Mouse (Mus musculus): ENCODE results near the gene Tap2. TPM values are rescaled to one million over a fixed set of nuclear protein-coding genes. Genes with fewer than 3 reads are reported as not detected.

The Tap2 gene
- polyA plus RNA-seq, 1 experiment from 2014 or later: 0.76 TPM

DNA sequence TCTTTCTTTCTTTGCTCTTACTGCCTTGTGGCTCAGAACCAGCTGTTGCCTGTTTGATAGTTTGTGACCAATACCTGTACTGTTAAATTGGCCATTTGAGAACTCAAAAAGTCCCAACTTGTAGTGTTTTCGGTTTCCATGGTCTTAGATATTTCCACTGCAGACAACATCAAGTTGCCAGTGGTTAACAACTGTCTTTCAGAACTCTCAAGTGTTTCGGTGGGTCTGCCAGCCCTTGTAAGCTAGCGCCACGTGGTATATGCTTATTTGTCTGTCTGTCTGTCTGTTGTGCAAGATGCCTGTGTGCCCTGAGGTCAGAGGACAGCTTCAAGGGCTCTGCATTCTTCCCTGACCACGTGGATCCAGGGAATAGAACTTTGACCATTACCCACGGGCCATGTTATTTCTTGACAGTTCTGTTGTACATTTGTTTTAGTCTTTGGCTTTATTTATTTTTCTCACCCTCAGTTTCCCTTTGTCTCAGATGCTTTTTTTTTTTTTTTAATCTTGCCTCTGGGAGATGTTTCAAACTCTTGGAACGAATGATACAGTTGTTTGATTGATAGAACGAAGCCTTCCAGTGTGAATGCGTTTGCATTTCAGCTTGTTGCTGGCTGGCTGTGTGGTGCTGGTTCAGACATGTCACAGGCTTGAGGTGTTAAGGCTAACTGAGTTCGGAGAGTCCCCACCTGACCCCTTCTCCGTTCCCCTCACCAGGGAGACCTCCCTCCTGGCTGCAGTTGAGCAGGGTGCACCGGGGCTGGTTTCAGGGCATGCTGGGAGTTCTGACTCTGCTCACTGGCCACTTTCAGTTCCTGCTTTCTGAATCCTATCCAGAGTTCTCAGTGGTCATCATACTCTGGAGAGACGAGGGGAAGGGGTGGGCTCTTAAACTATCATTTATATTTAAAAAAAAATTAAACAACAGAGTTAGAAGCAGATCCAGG lies 23.1 kb upstream of the Tap2 start:
- Histone ChIP-seq H3K9me3 (replicated peaks) (peaks cover 15% of the 10 kb centered on the region; the same call in 1 of the 2 replicates), H3K4me1 (no peaks in the 10 kb centered on the region), H3K27me3 (peaks cover 21% of the 10 kb centered on the region), H3K4me3 (no peak overlapping the region), H3K4me2 (no peak overlapping the region), H3K36me3 (ENCODE audit: poor library complexity, severe bottlenecking) (no peaks in the 10 kb centered on the region), H3K27ac (no peak overlapping the region), H3K9ac (no peak overlapping the region)
- no peak for ATAC-seq
- WGBS: 75% methylated on average over 13 of the region's 13 CpGs

DNA sequence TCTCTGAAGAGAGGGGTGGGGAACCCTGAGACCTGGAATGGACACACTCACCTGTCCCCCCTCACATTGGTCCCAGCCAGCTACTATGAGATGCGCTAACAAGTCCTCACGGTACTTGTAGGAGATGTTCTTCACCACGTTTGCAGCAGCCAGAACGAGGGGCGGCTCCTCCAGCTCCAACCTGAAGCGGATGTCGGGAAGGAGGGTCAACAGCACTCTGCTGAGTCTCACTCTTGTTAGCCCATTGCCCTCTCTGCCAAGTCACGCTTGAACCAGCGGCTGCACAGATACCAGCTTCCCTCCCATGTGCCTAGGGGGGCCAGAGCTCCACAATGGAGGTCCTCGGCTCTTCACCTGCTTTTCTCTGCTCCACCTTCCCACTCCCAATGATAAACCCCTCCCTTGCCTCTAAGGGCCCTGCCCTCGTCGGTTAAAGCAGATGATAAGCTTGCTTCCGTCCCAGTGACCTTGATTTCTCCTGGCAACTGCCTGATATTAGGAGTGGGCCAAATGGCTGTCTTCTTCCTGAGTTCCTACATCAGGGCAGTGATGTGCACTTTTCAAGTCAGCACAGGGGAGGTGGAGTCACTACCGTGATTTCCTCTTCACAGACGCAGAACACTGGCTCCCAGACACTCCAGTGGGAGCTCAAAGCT lies 19.6 kb upstream of the Tap2 start:
- Histone ChIP-seq H3K4me2 (no peak overlapping the region), H3K36me3 (ENCODE audit: poor library complexity, severe bottlenecking) (no peaks in the 10 kb centered on the region), H3K9me3 (replicated peaks) (no peaks in the 10 kb centered on the region), H3K4me1 (peaks cover 16% of the 10 kb centered on the region), H3K9ac (no peak overlapping the region), H3K27me3 (peaks cover 53% of the 10 kb centered on the region), H3K27ac (no peak overlapping the region), H3K4me3 (no peak overlapping the region)
- no peak for ATAC-seq
- WGBS: 81% methylated on average over 15 of the region's 15 CpGs

DNA sequence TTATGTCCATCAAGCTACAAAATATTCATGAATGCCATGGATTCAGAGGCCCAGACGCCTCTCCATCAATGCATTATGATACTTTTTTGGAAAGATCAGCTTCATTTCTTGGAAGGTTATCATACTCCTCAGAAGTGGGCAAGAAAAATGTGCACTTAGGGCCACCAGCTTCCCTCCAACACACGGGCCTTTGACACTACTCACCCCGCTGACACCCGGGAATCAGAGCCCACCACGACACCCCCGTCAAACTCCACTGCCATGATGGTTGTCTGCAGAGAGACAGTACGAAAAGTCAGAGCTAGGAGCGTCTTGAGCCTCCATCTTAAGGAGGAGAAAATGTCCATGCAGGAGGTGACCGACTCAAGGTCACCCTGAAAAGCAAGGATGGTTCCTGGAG lies 17.8 kb upstream of the Tap2 start:
- peaks cover 16% of the 10 kb centered on the region for H3K4me1 ChIP-seq
- no peak overlapping the region for H3K27ac ChIP-seq
- no peaks in the 10 kb centered on the region for H3K36me3 ChIP-seq (ENCODE audit: poor library complexity, severe bottlenecking)
- H3K27me3 ChIP-seq: peaks cover 69% of the 10 kb centered on the region
- H3K4me2 ChIP-seq: no peak overlapping the region
- no peak overlapping the region for H3K4me3 ChIP-seq
- ATAC-seq: no peak
- no peak overlapping the region for H3K9ac ChIP-seq
- 89% methylated on average over 9 of the region's 9 CpGs for WGBS
- no peaks in the 10 kb centered on the region for H3K9me3 ChIP-seq (replicated peaks)

DNA sequence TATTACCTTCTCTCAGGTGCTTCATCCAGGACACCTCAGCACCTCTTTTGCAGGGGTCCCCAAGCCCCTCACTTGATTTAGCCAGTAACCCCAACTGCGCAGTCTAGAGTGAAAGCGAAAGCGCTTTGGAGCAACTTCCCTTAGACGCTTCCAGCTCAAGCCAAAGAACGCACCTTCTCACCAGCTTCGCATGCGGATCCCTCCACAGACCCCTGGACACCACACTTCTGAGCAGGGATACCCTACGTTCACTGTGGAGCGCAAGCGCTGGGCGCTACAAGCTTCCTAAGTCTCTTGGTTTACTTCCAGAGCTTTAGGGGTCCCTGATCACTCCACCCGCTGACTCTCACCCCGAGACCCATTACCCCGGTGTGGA lies 16.5 kb upstream of the Tap2 start:
- peak overlapping the region; percentile 61 for H3K9ac ChIP-seq
- no peaks in the 10 kb centered on the region for H3K36me3 ChIP-seq (ENCODE audit: poor library complexity, severe bottlenecking)
- no peak overlapping the region for H3K27ac ChIP-seq
- peak overlapping the region; percentile 46 for H3K4me3 ChIP-seq
- H3K4me1 ChIP-seq: peaks cover 16% of the 10 kb centered on the region
- H3K4me2 ChIP-seq: peak overlapping the region; percentile 81
- 3% methylated on average over 14 of the region's 14 CpGs for WGBS
- peaks cover 81% of the 10 kb centered on the region for H3K27me3 ChIP-seq
- H3K9me3 ChIP-seq (replicated peaks): no peaks in the 10 kb centered on the region
- ATAC-seq: peak; percentile 52

DNA sequence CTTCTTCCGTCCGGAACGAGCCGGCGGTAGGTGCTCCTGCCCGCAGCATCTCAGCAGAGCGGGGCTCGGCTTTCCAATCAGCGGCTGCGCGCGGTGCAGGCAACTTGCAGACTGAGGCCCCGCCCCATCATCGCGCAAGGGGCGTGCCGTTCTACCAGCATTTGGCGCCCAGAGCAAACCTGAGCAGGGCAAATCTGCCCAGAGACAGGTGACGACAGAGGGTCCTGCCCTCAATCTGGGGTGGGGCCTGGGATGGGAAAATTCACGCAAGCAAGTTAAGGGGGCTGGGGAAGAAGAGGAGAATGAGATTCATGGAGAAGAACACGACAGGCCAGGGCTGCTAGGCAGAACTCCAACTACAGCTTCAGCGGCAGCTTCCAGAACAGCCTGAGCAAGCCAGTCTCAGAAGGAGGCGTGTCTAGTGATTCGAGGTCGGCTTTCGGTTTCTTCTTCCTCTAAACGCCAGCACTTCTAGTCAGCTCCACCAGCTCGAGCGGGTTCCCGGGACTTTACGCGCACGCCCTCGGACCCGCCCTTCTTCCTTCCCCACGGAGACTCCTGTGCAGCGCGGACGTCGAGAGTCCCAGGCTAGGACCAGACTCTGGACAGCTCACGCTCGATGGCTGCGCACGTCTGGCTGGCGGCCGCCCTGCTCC lies 15.9 kb upstream of the Tap2 start, which contains the start of the genes Tap1 and Psmb9:
Tap1 (plus strand) TSS at position 293 of the 656 bp plus-strand sequence.
Psmb9 (minus strand) TSS at position 504 of the 656 bp plus-strand sequence.
- Histone ChIP-seq H3K4me3 (peak within 1 kb of the TSS; percentile 46), H3K27me3 (peaks cover 86% of the 10 kb centered on the region), H3K27ac (no peak within 1 kb of the TSS), H3K36me3 (ENCODE audit: poor library complexity, severe bottlenecking) (no peaks in the 10 kb centered on the region), H3K9me3 (replicated peaks) (no peaks in the 10 kb centered on the region), H3K4me2 (peak within 1 kb of the TSS; percentile 81), H3K4me1 (peaks cover 16% of the 10 kb centered on the region), H3K9ac (peak within 1 kb of the TSS; percentile 61)
- ATAC-seq: peak; percentile 97
- under 1% methylated on average over 46 of the region's 46 CpGs for WGBS

DNA sequence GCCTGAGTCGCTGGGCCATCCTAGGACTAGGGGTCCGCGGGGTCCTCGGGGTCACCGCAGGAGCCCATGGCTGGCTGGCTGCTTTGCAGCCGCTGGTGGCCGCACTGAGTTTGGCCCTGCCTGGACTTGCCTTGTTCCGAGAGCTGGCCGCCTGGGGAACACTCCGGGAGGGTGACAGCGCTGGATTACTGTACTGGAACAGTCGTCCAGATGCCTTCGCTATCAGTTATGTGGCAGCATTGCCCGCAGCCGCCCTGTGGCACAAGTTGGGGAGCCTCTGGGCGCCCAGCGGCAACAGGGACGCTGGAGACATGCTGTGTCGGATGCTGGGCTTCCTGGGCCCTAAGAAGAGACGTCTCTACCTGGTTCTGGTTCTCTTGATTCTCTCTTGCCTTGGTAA lies 15.3 kb upstream of the Tap2 start:
- H3K9me3 ChIP-seq (replicated peaks): no peaks in the 10 kb centered on the region
- H3K4me3 ChIP-seq: peak overlapping the region; percentile 46
- H3K36me3 ChIP-seq (ENCODE audit: poor library complexity, severe bottlenecking): no peaks in the 10 kb centered on the region
- H3K4me2 ChIP-seq: peak overlapping the region; percentile 81
- H3K27me3 ChIP-seq: peaks cover 91% of the 10 kb centered on the region
- WGBS: 3% methylated on average over 20 of the region's 20 CpGs
- H3K27ac ChIP-seq: no peak overlapping the region
- peaks cover 16% of the 10 kb centered on the region for H3K4me1 ChIP-seq
- peak overlapping the region; percentile 61 for H3K9ac ChIP-seq
- no peak for ATAC-seq

DNA sequence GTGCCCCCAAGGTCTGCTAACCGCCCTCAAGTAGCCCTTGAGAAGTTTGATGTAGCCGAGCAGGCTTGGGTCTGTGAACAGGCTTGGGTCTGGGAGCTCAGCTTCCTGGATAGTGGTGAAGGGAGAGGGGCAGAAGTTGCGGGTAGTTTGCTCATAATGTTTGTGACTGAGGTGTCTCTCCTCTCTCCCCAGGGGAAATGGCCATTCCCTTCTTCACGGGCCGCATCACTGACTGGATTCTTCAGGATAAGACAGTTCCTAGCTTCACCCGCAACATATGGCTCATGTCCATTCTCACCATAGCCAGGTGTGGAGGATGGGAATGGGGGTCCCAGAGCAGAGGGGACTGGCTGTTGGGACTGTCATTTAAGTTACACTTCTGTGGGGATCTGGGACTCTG lies 14.3 kb upstream of the Tap2 start:
- peaks cover 89% of the 10 kb centered on the region for H3K27me3 ChIP-seq
- no peak for ATAC-seq
- H3K4me1 ChIP-seq: peaks cover 16% of the 10 kb centered on the region
- no peak overlapping the region for H3K27ac ChIP-seq
- no peaks in the 10 kb centered on the region for H3K36me3 ChIP-seq (ENCODE audit: poor library complexity, severe bottlenecking)
- no peak overlapping the region for H3K4me3 ChIP-seq
- no peaks in the 10 kb centered on the region for H3K9me3 ChIP-seq (replicated peaks)
- WGBS: 67% methylated on average over 6 of the region's 6 CpGs
- no peak overlapping the region for H3K4me2 ChIP-seq
- no peak overlapping the region for H3K9ac ChIP-seq

DNA sequence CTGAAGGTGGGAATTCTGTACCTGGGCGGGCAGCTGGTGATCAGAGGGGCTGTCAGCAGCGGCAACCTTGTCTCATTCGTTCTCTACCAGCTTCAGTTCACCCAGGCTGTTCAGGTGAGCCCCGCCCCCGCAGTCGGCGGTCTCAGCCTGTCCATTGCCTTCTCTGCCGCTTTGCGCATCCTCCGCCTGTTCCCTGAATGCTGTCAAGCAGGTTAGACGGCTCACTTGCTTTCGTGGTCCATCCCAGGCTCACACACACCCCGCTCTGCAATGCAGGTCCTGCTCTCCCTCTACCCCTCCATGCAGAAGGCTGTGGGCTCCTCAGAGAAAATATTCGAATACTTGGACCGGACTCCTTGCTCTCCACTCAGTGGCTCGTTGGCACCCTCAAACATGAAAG lies 10.5 kb upstream of the Tap2 start:
- no peak for ATAC-seq
- H3K36me3 ChIP-seq (ENCODE audit: poor library complexity, severe bottlenecking): no peaks in the 10 kb centered on the region
- H3K4me2 ChIP-seq: no peak overlapping the region
- H3K27ac ChIP-seq: no peak overlapping the region
- peaks cover 92% of the 10 kb centered on the region for H3K27me3 ChIP-seq
- H3K9ac ChIP-seq: no peak overlapping the region
- 21% methylated on average over 16 of the region's 16 CpGs for WGBS
- no peaks in the 10 kb centered on the region for H3K9me3 ChIP-seq (replicated peaks)
- H3K4me3 ChIP-seq: no peak overlapping the region
- H3K4me1 ChIP-seq: peaks cover 16% of the 10 kb centered on the region

DNA sequence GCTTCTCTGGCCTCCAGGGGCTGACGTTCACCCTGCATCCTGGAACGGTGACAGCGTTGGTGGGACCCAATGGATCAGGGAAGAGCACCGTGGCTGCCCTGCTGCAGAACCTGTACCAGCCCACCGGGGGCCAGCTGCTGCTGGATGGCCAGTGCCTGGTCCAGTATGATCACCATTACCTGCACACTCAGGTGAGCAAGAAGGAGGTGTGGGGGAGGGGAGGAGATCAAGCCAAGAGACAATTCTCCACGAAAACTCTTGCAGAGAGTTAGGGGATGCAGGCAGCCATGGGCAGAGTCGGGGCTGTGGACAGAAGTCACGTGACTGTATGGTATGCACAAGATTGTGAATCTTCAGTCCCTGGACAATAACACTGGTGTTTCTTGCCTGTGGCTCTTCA lies 9.9 kb upstream of the Tap2 start:
- Histone ChIP-seq H3K9ac (no peak overlapping the region), H3K27me3 (peaks cover 92% of the 10 kb centered on the region), H3K4me3 (no peak overlapping the region)

DNA sequence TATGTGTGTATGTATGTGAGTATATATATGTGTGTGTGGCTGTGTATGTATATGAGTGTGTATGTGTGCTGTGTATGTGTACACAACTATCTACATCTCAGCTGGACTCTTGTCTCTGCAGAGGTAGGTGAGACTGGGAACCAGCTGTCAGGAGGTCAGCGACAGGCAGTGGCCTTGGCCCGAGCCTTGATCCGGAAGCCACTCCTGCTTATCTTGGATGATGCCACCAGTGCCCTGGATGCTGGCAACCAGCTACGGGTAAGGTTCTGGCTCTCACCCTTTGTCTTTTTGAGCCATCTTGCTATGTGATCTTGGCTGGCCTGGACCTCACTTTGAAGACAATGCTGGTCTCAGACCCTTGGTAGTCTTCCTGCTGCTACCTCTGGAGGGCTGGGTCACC lies 8.6 kb upstream of the Tap2 start:
- no peak overlapping the region for H3K4me3 ChIP-seq
- no peak overlapping the region for H3K27ac ChIP-seq
- WGBS: 85% methylated on average over 4 of the region's 4 CpGs
- no peak overlapping the region for H3K4me2 ChIP-seq
- no peak for ATAC-seq
- peaks cover 94% of the 10 kb centered on the region for H3K27me3 ChIP-seq
- peaks cover 17% of the 10 kb centered on the region for H3K4me1 ChIP-seq
- H3K9ac ChIP-seq: no peak overlapping the region
- H3K36me3 ChIP-seq (ENCODE audit: poor library complexity, severe bottlenecking): no peaks in the 10 kb centered on the region
- H3K9me3 ChIP-seq (replicated peaks): no peaks in the 10 kb centered on the region

More for the DNA sequence above, 9.9 kb upstream of the Tap2 start:
- Histone ChIP-seq H3K4me1 (peaks cover 17% of the 10 kb centered on the region), H3K27ac (no peak overlapping the region), H3K9me3 (replicated peaks) (no peaks in the 10 kb centered on the region), H3K36me3 (ENCODE audit: poor library complexity, severe bottlenecking) (no peaks in the 10 kb centered on the region), H3K4me2 (no peak overlapping the region)
- 51% methylated on average over 8 of the region's 8 CpGs for WGBS
- ATAC-seq: no peak

DNA sequence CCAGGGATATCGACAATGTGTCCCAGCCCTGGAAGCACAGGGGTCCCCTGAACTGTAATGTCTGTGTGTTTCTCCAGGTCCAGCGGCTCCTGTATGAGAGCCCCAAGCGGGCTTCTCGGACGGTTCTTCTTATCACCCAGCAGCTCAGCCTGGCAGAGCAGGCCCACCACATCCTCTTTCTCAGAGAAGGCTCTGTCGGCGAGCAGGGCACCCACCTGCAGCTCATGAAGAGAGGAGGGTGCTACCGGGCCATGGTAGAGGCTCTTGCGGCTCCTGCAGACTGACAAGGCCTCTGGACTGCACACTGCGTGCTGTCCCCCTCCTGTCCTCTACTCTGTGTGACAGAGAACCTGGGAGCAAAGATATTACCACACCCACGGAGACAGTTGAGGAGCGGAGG lies 6.8 kb upstream of the Tap2 start:
- peaks cover 94% of the 10 kb centered on the region for H3K27me3 ChIP-seq
- H3K9me3 ChIP-seq (replicated peaks): no peaks in the 10 kb centered on the region
- no peaks in the 10 kb centered on the region for H3K36me3 ChIP-seq (ENCODE audit: poor library complexity, severe bottlenecking)
- 0 out of 2 replicates have a peak overlapping the region, but pooled peaks have one; percentile 63 for H3K4me2 ChIP-seq
- no peak overlapping the region for H3K9ac ChIP-seq
- peak overlapping the region; percentile 39 for H3K4me3 ChIP-seq
- no peak for ATAC-seq
- no peak overlapping the region for H3K27ac ChIP-seq
- 33% methylated on average over 12 of the region's 12 CpGs for WGBS
- peaks cover 17% of the 10 kb centered on the region for H3K4me1 ChIP-seq

All from forebrain, embryonic 13.5 days (tissue).